Mouse (Mus musculus) layer of hippocampus, postnatal 14 days (tissue): ENCODE data around the gene Fbxw9. TPM values are rescaled to one million over a fixed set of nuclear protein-coding genes. Genes with fewer than 3 reads are reported as not detected.

Source experiments
- DNase-seq, 2 experiments: peaks; one replicate each; pipeline ENCODE4 v3.0.0; 2021 to 2022; ENCODE audit warnings: low spot score in 2 of 2, mixed read lengths in 1 of 2
- microRNA-seq, 2 experiments: library from miRNA; unstranded; fragments of <30 nt; microRNA quantifications; one replicate each; pipeline ENCODE4 v1.2.0; 2021
- total RNA-seq, 2 experiments: library from RNA; stranded (reverse); gene quantifications; 2 replicates each; pipeline ENCODE4 v1.2.3; 2021

Fbxw9 gene
- total RNA-seq, 2 experiments from 2014 or later = 36.2 to 41.4 TPM

DNA sequence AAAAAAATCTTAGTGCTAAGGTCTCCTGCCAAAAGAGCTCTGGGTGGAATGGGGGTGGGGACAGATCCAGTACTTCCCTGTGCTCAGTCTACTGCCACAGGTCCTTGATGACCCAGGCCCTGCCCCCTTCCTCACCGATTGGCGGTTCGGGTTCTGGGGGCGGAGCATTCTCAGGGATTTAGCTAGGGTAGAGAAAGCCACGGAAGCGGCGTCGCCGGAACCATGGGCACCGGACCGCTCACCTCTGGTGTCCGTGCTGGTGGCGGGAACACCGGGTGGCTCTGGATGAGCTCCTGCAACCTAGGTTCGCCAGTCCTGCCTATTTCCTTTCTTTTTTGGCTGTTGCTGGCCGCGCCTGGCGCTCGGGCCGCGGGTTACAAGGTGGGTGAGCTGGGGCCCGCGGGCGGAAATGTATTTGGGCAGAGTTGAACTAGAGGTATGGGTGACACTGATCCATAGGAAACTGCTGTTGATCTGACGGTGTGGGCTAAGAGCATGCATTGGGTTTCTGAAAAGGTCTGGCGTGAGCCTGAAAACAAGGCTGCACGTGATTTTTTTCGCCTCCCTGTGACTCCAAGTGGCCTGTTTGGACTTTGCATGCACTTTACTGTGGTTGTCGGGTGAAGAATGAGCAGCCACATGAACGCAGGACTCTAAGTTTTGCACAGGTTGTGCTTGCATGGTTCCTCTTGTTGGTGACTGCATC, 23.4 kb downstream of the Fbxw9 start, which contains the start of gene Man2b1:
TSS of gene Man2b1 (plus strand) at position 163 of the 706 bp plus-strand sequence.
- DNase-seq = peak; percentile 75 to 92

DNA sequence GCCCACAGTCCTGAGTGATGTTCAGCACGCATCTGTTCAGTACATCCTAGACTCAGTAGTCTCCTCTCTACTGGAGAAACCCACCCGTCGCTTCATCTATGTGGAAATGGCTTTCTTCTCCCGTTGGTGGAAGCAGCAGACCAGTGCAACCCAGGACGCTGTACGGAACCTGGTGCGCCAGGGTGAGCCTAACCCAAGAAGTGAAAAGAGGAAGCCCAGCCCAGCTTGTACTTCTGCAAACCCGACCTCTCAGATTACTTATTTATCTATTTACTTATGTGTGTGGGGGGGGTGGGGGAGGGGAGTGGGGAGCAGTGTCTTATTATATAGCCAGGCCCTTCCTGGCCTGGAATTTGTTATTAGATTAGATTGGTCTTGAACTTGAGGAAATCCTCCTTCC, 24.8 kb downstream of the Fbxw9 start:
- no peak for DNase-seq

DNA sequence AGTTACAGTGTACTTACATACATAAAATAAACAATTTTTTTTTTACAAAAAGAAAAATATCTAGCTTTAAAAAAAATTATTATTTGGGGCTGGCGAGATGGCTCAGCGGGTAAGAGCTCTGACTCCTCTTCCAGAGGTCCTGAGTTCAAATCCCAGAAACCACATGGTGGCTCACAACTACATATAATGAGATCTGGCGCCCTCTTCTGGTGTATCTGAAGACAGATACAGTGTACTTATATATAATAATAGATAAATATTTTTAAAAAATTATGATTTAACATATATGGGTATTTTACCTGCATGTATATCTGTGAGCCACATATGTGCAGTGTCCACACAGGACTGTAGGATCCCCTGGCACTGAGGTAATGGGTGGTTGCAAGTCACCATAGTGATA, 26.4 kb downstream of the Fbxw9 start:
- DNase-seq = no peak

- DNase-seq = no peak
These were observed 28.9 kb downstream of the Fbxw9 start for GRCm38 (mm10) chr8:85088771-85089170.

- DNase-seq = no peak
These were observed 31.0 kb downstream of the Fbxw9 start for GRCm38 (mm10) chr8:85090856-85091255.

DNA sequence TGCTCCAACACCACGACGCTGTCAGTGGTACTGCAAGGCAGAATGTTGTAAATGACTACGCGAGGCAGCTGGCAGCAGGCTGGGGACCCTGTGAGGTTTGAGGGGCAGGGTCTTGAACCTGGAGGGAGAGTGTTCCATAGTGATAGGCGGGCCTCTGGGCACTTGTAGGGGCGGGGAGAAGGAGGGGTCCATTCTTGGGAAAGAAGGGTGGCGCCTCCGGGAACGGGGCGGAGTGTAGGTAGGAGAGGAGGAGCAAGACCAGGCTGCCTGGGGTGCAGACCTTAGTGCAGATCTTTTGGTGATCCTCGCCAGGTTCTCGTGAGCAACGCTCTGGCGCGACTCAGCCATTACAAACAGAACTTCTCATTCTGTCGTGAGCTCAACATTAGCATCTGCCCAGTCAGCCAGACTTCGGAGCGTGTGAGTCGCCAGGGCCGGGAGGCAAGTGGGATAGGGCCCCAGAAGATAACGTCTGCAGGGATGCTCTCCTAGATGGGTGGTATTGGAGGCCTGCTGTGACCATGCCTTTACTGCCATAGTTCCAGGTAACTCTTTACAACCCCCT, 31.8 kb downstream of the Fbxw9 start:
- DNase-seq = no peak

- no peak for DNase-seq
These were observed 35.2 kb downstream of the Fbxw9 start for GRCm38 (mm10) chr8:85095051-85095450.

DNA sequence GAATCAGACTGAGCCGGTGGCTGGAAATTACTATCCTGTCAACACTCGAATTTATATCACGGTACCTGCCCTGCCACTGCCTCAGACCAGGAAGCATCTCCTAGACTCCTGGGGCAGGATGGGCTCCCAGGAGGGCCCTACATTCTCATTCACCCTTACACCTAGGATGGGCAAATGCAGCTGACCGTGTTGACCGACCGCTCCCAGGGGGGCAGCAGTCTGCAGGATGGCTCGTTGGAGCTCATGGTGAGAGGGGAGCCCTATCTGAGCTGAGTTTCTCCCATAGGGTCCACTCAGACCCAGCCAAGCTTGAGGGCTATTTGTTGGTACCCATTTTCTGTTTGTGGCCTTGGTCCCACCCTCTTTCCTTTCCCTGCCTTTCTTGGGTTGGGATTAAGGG, 35.7 kb downstream of the Fbxw9 start:
- DNase-seq = no peak

- DNase-seq = no peak
These were observed 36.3 kb downstream of the Fbxw9 start for GRCm38 (mm10) chr8:85096196-85096595.

DNA sequence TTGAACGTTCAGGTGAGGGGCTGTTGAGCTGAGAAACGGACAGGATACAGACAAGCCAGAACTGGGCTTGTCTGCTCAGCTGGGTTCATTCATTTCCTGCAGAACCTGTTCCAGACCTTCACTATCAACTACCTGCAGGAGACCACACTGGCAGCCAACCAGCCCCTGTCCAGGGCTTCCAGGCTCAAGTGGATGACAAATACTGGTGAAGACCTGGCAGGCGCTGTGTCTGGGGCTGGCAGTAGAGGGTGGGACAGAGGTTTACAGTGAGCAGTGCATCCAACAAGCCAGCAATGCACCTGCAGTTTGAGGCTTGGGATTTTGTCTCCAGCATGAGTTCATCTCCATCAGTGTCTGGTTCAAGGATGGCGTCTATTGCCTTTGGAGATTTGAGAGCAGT, 37.0 kb downstream of the Fbxw9 start:
- no peak for DNase-seq

- no peak for DNase-seq
These were observed 40.3 kb downstream of the Fbxw9 start for GRCm38 (mm10) chr8:85100076-85100665.

DNA sequence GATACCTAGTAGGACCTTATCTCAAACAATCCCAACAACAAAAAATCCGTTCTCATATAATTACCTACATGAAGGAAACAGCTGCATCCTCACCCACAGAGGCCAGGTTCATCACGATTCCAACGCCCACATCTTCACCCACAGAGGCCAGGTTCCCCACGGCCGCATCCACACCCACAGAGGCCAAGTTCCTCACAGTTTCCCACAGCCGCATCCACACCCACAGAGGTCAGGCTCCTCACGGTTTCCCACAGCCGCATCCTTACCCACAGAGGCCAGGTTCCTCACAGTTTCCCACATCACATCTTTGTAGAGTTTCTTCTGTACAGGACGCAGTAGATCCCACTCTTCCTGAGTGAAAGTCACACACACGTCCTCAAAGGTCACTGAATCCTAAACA, 53.4 kb downstream of the Fbxw9 start:
- no peak for DNase-seq

DNA sequence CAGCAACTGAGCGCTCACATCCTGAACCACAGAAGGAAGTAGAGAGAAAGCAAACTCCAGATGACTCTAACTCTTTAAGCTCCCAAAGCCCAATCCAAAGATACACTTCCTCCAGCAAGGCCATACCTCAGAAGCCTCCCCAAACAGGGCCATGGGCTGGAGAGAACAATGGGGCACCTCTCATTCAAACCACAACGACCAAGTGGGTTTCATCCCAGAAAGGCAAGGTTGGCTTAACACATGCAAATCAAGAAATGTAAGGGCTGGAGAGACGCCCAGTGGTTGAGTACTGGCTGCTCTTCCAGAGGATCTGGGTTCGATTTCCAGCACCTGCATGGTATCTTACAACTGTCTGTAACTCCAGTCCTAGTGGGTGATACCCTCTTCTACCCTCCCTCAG, 55.6 kb downstream of the Fbxw9 start:
- DNase-seq = no peak

Small RNAs within 50 kb of the gene (microRNA-seq; reads per million reads assigned to microRNA genes)
- gene Gm23388 (0 to 0.57 reads per million in 2 experiments), gene Mir7070 (9.1 to 10.9 reads per million in 2 experiments)

Other genes starting within 250 kb of the Fbxw9 start
- gene Dand5, start 237.2 kb upstream of the Fbxw9 start, total RNA-seq = 1 to 10 TPM; 7.4 to 8.6 TPM
- 10 to 100 TPM; 19.4 to 20.4 TPM for gene Gadd45gip1, start 228.5 kb upstream of the Fbxw9 start, total RNA-seq
- 10 to 100 TPM; 59.4 to 64.8 TPM for gene Rad23a, start 219.4 kb upstream of the Fbxw9 start, total RNA-seq
- 100 to 1,000 TPM; 453 to 590 TPM for gene Calr, start 213.1 kb upstream of the Fbxw9 start, total RNA-seq
- gene Farsa, start 203.1 kb upstream of the Fbxw9 start, total RNA-seq = 10 to 100 TPM; 55.3 to 58.4 TPM
- gene Syce2, start 187.9 kb upstream of the Fbxw9 start, total RNA-seq = 10 to 100 TPM; 21.4 to 24.5 TPM
- 10 to 100 TPM; 35.0 to 35.6 TPM for gene Gcdh, start 166.1 kb upstream of the Fbxw9 start, total RNA-seq
- not detected for gene Klf1, start 158.1 kb upstream of the Fbxw9 start, total RNA-seq
- 1 to 10 TPM; 4.0 TPM for gene Dnase2a, start 151.5 kb upstream of the Fbxw9 start, total RNA-seq
- 100 to 1,000 TPM; 127 to 140 TPM for gene Mast1, start 122.7 kb upstream of the Fbxw9 start, total RNA-seq
- 1 to 10 TPM; 1.5 to 1.8 TPM for gene Rtbdn, start 113.1 kb upstream of the Fbxw9 start, total RNA-seq
- not detected for gene Gm49661, start 90.6 kb upstream of the Fbxw9 start, total RNA-seq
- 100 to 1,000 TPM; 417 to 431 TPM for gene Prdx2, start 90.5 kb upstream of the Fbxw9 start, total RNA-seq
- gene Rnaseh2a, start 90.3 kb upstream of the Fbxw9 start, total RNA-seq = 10 to 100 TPM; 34.3 to 34.4 TPM
- 10 to 100 TPM; 45.5 to 54.7 TPM for gene Junb, start 81.3 kb upstream of the Fbxw9 start, total RNA-seq
- gene Hook2, start 69.5 kb upstream of the Fbxw9 start, total RNA-seq = 1 to 10 TPM; 7.6 to 9.0 TPM
- gene Best2, start 45.5 kb upstream of the Fbxw9 start, total RNA-seq = not detected
- gene Asna1, start 34.8 kb upstream of the Fbxw9 start, total RNA-seq = 100 to 1,000 TPM; 108 to 115 TPM
- gene Trir, start 33.2 kb upstream of the Fbxw9 start, total RNA-seq = 100 to 1,000 TPM; 136 to 150 TPM
- gene Tnpo2, start 23.1 kb upstream of the Fbxw9 start, total RNA-seq = 100 to 1,000 TPM; 150 to 152 TPM
- not detected for gene Gm5741, start 7.9 kb downstream of the Fbxw9 start, total RNA-seq
- gene Dhps, start 11.7 kb downstream of the Fbxw9 start, total RNA-seq = 10 to 100 TPM; 63.8 to 67.4 TPM
- gene Wdr83os, start 20.7 kb downstream of the Fbxw9 start, total RNA-seq = 10 to 100 TPM; 57.5 to 61.5 TPM
- gene Wdr83, start 21.3 kb downstream of the Fbxw9 start, total RNA-seq = 10 to 100 TPM; 26.3 to 34.6 TPM
- gene Man2b1, start 23.2 kb downstream of the Fbxw9 start, total RNA-seq = 10 to 100 TPM; 39.6 to 42.7 TPM
- gene Zfp791, start 63.0 kb downstream of the Fbxw9 start, total RNA-seq = 1 to 10 TPM; 5.6 to 5.8 TPM
- gene Cks1brt, start 91.9 kb downstream of the Fbxw9 start, total RNA-seq = not detected
- gene Olfr371, start 165.9 kb downstream of the Fbxw9 start, total RNA-seq = not detected
- gene Orc6, start 239.6 kb downstream of the Fbxw9 start, total RNA-seq = 10 to 100 TPM; 35.0 to 35.3 TPM
- 100 to 1,000 TPM; 135 to 142 TPM for gene Vps35, start 239.7 kb downstream of the Fbxw9 start, total RNA-seq